Mouse (Mus musculus) ZHBTc4 (cell line): ENCODE measurements at regions not wholly inside any gene's neighbourhood (a gene's known extent, or its start where the extent isn't known, plus 50 kb on each side); places are given as distances from the start of the nearest gene placed in this dataset.

Experiments
- DNase-seq: peaks from one replicate; pipeline ENCODE4 v3.0.0-alpha.2; 2011; ENCODE audit warnings: low read depth, low spot score

GRCm38 (mm10) chr6:60657117-60657911, 172.3 kb downstream of the Snca start:
- DNase-seq = no peak

- peak; percentile 93 for DNase-seq
Observed at GRCm38 (mm10) chr6:60646983-60647617, 182.6 kb downstream of the Snca start.

GRCm38 (mm10) chr6:60642251-60642650, 187.4 kb downstream of the Snca start:
- peak; percentile 77 for DNase-seq

DNA sequence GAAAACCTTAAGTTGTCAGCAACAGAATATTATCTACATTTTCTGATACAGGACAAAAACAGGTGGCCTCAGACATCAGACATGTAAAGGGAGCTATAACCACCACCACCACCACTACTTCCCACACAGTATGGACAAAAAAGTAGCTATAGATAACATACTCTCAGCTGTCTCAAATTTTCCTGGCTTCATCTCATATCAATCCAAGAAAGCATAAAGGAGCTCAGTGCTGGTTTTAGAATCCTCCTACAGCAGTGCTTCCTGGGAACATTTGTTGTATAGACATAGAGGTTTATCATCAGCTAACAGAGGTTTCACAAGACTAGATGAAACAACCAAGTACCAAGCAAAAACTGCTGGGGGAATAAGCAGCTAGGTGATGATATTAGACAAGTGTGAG, 213.3 kb downstream of the Snca start:
- DNase-seq = no peak

DNA sequence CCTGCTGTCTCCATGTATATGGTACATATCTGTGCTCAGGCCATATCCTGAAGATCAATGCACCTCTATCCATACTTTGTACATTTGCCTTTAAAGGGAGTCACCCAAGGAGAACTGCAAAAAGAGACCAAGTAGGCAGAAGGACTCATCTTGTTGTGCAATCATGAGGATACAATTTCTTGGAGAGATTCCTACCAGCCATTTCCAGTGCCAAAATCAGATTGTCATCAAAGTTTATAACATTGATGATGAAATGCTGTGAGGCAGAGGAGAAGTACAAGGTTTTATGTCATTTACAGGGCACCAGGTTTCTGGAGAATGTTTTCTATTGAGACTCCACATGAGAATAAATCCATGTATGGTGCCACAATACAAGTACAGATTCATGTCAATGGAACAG, 229.5 kb downstream of the Snca start:
- no peak for DNase-seq

DNA sequence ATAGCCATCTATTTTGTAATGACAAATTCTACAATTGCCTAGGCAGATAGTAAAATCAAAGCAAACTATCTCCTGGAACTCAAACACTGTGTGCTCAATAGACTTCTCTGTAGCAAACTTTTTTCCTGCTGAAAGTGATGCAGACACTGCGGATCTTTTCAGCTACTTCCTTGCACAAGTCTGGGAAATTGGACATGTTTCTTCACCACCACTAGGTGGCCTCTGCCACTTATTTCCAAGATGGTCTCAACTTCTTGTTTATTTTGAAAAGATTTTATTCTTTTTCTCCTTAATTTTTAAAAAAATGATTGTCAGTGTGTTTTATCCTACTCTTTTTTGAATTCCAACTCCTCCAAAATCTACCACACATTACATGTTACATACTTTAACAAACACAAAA, 265.4 kb downstream of the Snca start:
- peak; percentile 52 for DNase-seq

DNA sequence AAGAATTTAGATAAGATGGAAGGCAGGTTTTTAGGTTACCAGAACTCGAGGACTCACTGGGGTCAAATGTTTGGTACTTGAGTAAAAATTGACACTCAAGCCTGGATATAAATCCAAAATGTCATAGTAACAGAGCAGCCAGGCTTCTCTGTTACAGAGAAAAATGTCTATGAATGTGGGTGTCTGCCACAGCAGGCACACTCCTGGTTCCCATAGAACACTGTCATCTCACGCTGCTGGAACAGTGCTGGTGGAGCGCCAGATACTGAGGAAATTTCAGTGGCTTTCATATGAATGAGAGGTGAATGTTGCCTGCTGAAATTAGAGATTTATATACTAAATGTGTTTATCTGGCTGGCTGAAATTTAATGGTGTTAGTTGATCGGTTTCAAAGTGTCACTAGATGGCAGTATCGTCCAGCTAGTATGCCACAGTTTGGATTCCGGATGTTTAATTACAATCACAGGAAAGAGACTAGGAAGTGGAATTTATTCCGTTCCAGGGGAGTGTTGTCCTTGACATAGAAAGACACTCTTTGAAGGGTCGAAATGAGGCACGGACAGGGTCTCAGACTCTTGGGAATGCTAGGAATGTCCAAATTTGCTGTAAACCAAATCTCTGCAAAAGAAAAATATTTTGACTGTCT, 273.9 kb downstream of the Snca start:
- peak; percentile 69 for DNase-seq
